7 mouse cellular contexts compared by ENCODE assay signal in genomic region chr8:111185472-111185947, GRCm38 (mm10).
DNase-seq lines count a peak whose midpoint lies in the region; ATAC-seq and TF ChIP-seq lines count a peak whose summit lies in the region.

No protein-coding gene starts in this region.

- TF ChIP-seq POLR2A in brain, embryonic 14.5 days (IDR thresholded peaks at IDR 0.05; ENCODE audit: borderline replicate concordance, extremely low read depth, insufficient read depth, insufficient read length, poor library complexity, severe bottlenecking) = no peak

- peak; percentile 58 for DNase-seq in midbrain, embryonic 14.5 days
- peak; percentile 77 for DNase-seq in brain, embryonic 14.5 days (ENCODE audit: low read depth)
- DNase-seq in gastrocnemius, postnatal 14 days = peak; percentile 35
- peak; percentile 16 to 58 for DNase-seq in layer of hippocampus, postnatal 14 days (ENCODE audit: low spot score in 2 of 2)
- peak; percentile 49 for DNase-seq in testis, postnatal 10 days (ENCODE audit: low spot score)
- no peak for DNase-seq in neural tube, embryonic 10.5 days (ENCODE audit: extremely low spot score, low spot score)

- no peak overlapping the region for H3K9ac ChIP-seq in midbrain, embryonic 14.5 days (replicated peaks; ENCODE audit: low read length)
- no peak overlapping the region for H3K9ac ChIP-seq in midbrain, embryonic 16.5 days (ENCODE audit: low read depth, low read length)

- no peak for TF ChIP-seq CTCF in brain, embryonic 14.5 days (IDR thresholded peaks at IDR 0.05; ENCODE audit: borderline replicate concordance, extremely low read depth, insufficient read depth, insufficient read length)

- intact Hi-C loops in gastrocnemius, postnatal 14 days (cut with DNase I; ENCODE audit: low total_unique reads) = no loop called here

- no peak for ATAC-seq in midbrain, embryonic 14.5 days (ENCODE audit: low FRiP score, low TSS enrichment)
- no peak for ATAC-seq in midbrain, embryonic 16.5 days

- H3K4me1 ChIP-seq in midbrain, embryonic 14.5 days (ENCODE audit: control insufficient read depth, insufficient read depth, low read length) = no peaks in the 10 kb centered on the region
- H3K4me1 ChIP-seq in midbrain, embryonic 16.5 days (ENCODE audit: control insufficient read depth, insufficient read depth, low read length) = no peaks in the 10 kb centered on the region

- peaks cover 72% of the 10 kb centered on the region for H3K36me3 ChIP-seq in midbrain, embryonic 14.5 days (ENCODE audit: control insufficient read depth, insufficient read depth, low read length)
- H3K36me3 ChIP-seq in midbrain, embryonic 16.5 days (ENCODE audit: control insufficient read depth, insufficient read depth, low read length) = peaks cover 32% of the 10 kb centered on the region

- H3K4me2 ChIP-seq in midbrain, embryonic 14.5 days (ENCODE audit: low read length) = no peak overlapping the region
- H3K4me2 ChIP-seq in midbrain, embryonic 16.5 days (ENCODE audit: low read length) = no peak overlapping the region

- H3K9me3 ChIP-seq in midbrain, embryonic 14.5 days (ENCODE audit: control insufficient read depth, low read length) = no peaks in the 10 kb centered on the region
- H3K9me3 ChIP-seq in midbrain, embryonic 16.5 days (replicated peaks; ENCODE audit: control insufficient read depth, low read length, poor library complexity, severe bottlenecking) = no peaks in the 10 kb centered on the region

- H3K4me3 ChIP-seq in midbrain, embryonic 14.5 days (replicated peaks; ENCODE audit: low read depth, low read length) = no peak overlapping the region
- H3K4me3 ChIP-seq in midbrain, embryonic 16.5 days (ENCODE audit: low read depth, low read length) = no peak overlapping the region

- no peaks in the 10 kb centered on the region for H3K27me3 ChIP-seq in midbrain, embryonic 14.5 days (ENCODE audit: control insufficient read depth, insufficient read depth, low read length)
- H3K27me3 ChIP-seq in midbrain, embryonic 16.5 days (ENCODE audit: control insufficient read depth, insufficient read depth, low read depth, low read length) = no peaks in the 10 kb centered on the region

- WGBS in midbrain, embryonic 14.5 days = 80% methylated on average over 4 of the region's 4 CpGs
- 63% methylated on average over 4 of the region's 4 CpGs for WGBS in midbrain, embryonic 16.5 days

- no peak overlapping the region for H3K27ac ChIP-seq in midbrain, embryonic 14.5 days (replicated peaks; ENCODE audit: low read depth, low read length)
- H3K27ac ChIP-seq in midbrain, embryonic 16.5 days (ENCODE audit: low read length) = no peak overlapping the region
